Mouse (Mus musculus) adrenal gland, postnatal 36 days (tissue): Measurements from ENCODE around the gene Osmr. TPM values are rescaled to one million over a fixed set of nuclear protein-coding genes. Genes with fewer than 3 reads are reported as not detected.

Source experiments
- DNase-seq, 2 experiments: peaks; one replicate each; pipeline ENCODE4 v3.0.0; 2021; ENCODE audit warnings: mixed read lengths in 1 of 2
- long read RNA-seq, 2 experiments: library from polyadenylated mRNA; stranded (forward); transcript quantifications; one replicate each; pipeline ENCODE4 v2.0.0; 2021; ENCODE audit warnings: borderline sequencing depth in 2 of 2
- total RNA-seq, 2 experiments: library from RNA; stranded (reverse); gene quantifications; 2 replicates each; pipeline ENCODE4 v1.2.3; 2021

Gene Osmr
- total RNA-seq, result 10 to 100 TPM in 1 of 2 experiments, 1 to 10 TPM in 1; 5.5 to 14.0 TPM
- long read RNA-seq, experiment 1, result 0 reads
- long read RNA-seq, experiment 2, result 0 reads

DNA sequence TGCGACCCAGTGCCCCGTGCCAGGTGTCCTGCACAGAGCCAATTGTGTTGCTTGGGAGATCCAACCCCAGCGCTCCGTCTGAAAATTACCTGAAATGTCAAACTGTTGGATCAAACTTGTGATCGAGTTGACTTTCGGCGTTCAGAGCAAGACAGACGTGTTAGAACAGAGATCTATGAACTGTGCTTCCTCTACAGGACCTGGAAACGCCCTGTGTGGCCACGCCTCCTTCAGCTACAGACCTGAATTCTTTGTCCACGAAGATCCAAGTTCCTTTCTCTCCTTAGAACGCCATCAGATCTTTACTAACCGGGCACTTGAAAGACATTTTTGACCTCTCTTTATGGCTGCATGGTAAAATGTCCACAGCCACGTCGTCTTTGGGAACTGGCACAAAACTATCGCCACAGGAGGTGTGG lies at the start of gene Osmr:
Gene Osmr, minus strand, starts transcription at position 369 of the 419 bp plus-strand sequence.
- DNase-seq, result peak in 1 of 2 experiments; percentile 15

DNA sequence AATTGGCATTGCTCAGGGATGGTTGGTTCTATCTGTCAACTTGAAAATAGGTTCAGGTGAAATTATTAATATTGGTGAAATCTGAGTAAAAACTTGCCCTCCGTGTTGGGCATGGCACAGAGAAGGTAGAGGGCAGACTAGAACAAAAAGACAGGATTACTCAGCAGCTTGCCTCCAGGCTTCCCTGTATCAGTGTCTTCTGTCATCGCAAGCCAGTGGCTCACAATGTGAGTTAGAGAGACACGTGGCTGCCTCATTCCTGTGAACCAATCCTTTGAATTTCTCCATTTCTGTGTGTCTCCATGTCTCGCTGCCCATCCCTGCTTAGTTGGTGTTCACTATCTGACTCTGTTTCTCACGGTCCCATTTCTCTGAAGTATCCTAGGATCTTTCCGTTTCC lies 44.6 kb upstream of the Osmr start:
- DNase-seq, result no peak

DNA sequence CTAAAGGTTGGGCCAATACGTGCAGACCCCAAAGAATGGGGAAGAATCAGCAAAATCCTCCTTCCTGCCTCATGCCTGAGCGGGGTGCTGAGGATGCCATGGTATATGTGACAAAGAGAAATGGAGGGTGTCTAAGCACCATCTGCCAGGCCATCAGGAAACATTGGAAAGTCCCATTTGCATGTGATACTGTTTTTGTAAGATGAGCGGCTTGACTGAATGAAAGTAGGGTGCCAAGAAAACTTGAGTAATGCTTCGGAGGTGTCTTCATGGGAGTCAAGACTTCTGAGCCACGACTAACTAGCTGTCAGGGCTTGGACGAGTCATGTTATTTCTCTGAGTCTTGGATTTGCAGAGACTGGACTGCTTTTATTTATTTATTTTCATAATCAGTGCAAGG lies 39.4 kb upstream of the Osmr start:
- DNase-seq, result no peak

DNA sequence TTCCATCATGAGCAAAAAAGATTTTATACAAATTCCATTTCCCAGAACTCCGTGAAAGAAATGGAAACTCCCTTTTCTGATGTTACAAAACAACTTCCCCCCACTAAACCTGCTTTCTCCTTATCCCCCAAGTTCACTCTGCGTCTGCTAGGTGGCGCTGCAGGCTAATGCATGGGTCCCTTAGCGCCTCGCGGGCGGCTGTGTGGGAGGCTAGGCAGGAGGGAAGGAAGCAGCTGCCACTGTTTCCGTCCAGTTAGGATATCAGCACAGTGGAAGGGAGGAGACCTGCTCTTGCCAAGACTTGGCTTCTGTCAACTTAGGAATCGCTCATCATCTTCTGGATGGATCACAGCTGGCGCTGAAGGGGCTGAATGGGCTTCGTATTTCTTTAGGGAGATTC lies 34.9 kb upstream of the Osmr start:
- peak; percentile 91 to 92 for DNase-seq

DNA sequence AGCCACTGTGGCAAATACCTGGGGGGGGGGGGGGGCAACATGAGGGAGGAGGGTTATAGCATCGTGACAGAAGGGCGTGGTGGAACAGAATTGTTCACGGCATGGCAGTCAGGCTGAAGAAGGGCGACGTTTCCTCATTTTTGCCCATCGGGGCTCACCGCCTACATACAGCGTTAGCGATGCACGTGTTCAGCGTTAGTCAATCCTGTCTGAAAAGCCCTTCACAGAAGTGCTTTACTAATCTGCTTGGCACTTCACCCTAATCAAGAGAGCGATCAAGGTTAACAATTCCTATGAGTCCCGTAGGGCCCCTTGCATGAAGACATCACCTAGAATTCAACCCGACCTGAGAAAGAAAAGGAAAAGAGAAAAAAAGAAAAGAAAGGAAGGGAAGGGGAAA lies 34.3 kb upstream of the Osmr start:
- DNase-seq, result no peak

DNA sequence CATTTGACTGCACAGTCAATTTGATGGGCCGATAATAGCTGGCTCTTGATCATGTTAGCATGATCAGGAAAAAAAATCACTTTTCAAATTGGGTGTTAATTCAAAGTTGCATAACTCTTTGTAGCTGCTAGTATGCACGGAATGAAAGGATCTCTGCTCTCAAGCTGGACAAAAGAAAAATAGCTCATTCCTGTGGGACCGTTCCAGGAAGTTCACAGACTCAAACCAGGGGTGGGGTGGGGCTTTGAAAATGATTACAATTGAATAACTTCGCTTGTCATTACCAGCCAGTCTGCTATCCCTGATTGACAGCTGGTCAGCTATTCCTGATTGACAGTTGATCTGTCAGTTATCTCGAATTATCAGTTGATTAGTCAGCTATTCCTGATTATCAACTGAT lies 33.8 kb upstream of the Osmr start:
- DNase-seq, result no peak

DNA sequence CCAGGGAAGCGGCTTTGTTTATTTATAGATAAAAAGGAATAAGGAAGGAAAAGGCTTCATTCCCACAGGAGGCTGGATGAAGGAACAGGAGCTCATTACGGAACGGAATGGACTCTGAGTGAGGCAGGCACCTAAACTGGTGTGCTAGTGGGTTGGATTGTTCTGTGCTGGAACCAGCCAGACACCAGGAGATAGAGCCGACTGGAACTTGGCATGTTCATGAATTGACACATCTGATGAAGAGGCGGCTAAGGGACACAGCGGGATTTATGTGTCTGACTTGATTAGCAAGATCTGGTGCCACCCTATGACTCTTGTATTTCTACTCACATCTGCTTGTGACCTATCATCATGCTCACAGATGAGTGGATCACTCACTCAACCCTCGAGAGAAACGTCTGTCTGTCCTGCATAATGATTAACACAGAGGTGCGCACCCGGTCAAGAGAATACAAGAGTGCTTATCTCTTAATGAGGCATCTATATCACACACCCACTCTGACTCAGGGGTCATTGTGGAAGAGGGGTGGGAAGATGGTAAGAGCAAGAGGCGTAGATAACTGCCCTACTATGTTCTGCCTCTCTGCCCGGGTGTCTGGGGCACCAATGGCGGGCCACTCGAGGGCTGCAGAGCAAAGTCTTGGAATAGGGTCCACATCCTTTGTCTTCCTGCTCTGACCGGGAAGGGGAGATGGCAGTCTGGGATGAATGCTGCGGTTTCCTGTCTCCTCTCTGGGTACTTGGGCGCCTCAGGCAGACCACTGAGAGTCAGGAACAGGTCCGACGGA lies 31.7 kb upstream of the Osmr start:
- DNase-seq, result no peak

DNA sequence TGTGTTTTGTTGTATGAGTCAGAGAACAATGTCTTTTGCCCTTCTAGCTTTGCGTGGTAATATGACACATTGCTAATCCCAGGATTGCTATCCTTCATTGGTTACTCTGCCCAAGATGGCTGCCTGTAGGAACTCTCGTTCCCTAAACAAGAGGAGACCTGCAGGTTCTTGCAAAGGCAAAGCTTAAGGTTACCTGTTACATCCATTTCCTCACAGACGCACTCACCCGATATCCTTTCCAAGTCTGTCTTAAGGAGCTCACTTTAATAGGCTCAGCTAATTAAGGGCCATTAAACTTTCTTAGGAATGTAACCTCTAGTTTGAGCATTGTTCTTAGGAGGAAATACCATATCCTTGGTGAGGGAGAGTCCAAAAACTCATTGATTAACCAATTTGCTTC lies 31.0 kb upstream of the Osmr start:
- DNase-seq, result no peak

DNA sequence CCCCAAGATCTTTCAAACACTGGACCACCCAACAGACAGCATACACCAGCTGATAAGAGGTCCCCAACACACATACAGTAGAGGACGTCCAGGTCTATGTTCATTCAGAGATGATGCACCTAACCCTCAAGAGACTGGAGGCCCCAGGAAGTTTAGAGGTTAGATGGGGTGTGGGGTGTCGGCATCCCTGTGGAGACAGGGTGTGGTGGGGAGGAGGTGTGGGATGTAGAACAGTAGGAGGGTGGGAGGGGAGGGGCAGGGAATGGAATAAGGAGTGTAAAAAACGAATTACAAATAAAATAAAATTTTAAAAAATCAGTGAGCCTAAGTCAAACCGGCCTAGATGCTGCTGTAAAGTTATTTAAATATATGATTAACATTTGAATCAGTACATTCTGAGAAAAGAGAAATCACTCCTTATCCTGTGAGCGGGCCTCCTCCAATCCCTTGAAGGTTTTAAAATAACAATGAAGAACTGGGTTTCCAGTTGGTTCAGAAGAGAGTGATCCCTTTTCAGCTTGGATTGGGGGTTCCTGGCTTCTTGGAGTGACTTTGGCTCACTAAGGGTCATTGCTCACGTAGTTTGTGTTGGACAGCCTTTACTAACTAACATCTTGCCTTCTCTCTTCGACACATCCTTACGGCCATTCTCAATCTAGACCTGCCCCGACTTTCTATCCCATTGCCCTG lies 28.7 kb upstream of the Osmr start:
- no peak for DNase-seq

DNA sequence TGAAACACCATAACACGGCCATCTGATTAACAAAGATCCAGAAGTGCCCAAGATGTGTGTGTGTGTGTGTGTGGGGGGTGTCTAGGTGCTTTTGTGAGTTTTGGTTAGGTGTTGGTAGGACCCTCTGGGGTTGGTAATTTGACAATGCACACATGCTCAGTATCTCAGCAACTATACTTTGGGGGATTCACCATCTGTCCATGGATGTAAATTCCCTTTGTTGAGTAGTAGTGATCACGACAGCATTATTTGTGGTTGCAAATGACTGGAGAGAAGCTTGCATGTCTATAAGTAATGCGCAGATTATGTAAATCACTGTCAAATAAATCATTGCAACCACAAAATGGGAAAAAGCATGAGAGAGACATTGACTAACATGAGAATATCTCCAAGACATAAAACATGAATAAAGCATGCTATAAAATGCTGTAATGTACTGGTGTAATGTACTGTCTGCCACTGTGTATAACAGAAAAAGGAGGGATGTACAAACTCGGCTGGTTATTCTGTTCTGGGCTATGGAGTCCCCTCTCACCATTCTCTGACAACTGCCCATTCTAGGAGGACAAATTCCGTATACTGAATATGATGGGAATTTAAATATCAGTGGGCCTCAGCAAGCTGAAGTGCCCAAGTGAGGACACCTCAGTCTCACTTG lies 27.3 kb upstream of the Osmr start:
- DNase-seq, result no peak

DNA sequence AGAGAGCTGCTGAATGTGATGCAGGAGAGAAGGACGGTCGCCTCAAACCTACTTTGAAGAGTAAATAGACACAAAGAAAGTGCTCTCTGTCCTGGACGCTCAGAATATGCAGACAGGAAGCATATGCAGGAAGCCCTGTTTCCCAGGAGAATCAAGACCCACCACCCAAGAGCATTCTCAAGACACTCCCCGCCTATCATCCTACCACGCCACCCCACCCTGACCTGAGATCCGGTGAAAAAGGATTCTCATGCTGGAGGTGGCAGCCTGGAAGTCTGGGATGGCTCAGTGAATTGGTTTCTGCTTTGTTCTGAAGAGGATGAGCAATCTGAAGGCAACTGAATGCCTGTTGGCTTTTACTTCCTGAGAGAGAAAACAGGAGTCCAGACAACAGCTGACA lies 26.5 kb upstream of the Osmr start:
- DNase-seq, result no peak

DNA sequence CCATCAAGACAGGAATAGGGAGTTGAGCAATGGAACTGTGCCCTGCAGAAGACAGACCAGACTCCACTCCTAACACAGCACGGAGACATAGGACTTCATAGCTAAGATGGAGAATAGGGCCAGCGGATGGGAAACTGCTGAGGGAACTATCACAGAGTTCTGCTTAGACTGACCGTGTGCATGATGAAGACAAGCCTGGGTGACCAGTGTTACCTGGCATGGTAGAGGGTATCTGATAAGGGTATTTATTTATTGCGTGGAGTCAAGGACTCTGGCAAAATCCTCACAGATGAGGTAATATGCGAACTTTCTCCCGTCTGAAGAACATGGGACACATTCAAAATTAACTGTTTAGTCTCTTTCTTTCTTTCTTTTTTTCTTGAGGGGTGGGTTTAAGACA lies 9.5 kb upstream of the Osmr start:
- DNase-seq, result no peak

DNA sequence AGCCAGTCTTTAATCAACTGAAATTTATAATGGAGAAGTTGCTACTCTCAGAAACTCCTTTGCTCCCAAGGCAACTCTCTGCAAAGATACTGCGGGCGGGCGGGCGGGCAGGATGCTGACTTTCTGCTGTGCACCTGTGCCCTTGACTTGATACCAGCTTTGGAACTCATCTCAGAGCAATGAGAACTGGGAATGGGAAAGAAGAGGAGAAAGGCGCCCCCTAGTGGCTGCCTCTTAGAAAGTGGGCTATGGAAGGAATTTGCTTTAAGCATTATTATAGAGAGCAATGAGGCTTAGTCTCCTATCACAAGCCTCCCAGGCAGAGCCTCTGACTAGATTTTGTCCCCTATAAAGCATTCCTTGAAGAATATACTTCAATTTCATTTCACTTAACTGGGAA lies 9.0 kb upstream of the Osmr start:
- DNase-seq, result peak; percentile 71 to 82

DNA sequence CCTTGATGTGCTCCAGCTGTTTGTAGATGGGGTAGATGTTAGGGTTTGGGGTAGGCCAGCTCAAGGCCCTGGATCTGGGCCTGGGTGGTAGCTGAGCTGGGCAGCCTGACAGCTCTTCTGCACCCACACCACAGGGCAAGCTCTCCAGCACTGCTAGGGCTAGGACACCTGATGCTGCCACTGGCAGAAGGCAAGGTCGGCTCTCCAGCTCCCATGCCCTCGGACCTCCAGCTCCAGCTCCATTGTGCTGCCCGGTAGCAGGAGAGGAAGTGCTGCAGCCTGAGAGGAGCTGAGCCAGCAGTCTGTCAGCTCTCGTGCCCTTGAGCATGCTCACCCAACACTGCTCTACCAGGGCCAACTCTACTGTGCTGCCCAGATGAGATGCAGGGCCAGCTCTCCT lies 8.3 kb upstream of the Osmr start:
- peak; percentile 67 to 75 for DNase-seq

DNA sequence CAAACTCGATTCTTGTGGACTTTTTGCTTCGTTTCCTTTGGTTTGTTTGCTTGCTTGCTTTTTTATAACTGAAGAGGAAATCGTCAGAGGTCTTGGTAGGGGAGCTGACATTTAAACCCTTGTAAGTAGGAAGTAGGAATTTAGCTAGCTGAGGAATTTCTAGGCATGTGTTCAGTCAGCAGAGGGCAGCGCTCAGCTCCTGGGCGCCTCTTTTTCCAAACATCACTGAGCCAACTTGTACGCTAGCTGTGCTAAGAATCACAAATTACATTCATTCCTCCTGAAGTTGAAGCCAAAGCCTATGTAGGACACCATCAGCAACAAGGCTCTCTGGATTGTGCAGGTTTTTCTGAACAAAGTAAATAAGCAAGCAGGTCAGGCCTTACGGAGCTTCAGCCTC lies 7.4 kb upstream of the Osmr start:
- DNase-seq, result peak; percentile 33 to 67

DNA sequence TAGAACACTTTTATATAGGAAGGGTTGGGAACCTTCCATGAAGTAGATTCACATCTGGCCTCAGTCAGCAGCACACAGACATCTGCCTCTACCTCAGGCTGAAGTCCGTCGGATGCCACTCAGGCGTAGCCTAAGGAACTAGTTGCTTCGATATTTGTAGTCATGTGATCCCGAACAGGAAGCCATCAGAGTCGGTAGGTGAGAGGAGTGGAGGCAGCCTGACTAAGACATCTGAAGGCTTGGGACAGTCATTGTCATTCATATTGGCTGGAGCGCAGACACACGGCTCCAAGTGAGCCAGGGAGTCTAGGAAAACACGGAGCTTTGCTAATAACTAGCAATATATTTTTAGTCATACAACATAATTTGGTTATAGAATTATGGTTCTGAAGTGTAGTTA lies 6.4 kb upstream of the Osmr start:
- DNase-seq, result no peak

DNA sequence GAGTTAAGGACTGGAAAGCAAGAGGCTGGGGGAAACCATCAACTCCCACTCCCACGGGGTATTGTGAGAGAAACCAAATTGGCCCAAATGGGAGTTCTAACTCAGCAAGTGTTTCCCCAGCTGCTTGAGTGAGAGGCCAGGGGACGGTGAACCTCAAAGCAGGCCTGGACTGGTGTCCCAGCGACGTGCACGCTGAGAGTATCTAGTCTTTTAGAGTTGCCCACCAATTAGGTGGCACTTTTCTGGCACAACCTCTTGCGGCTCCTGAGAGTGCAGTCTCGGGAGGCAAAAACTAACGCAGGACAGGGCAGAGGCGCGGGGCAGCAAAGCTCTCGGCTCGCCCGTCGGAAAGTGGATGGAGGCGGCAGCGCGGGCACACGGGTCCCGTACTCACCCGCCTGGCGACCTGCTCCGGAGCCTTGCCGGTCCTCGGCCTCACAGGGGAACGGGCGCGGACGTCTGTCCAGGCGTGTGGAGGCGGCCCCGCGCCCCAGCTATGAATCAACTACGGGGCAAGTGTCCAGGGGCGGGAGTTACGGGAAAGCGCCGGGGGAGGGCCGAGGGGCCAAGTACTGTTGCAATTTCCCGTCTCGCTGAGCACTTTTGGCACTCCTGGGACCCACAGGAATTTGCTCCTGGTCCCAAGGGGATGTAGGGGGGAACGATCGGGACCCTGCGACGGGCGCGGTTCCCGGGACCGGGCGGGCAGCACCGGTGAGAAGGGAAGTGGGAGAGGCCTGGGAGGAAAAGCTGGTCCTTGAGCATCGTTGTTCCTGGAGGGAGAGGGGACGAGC lies 765 bp downstream of the Osmr start:
- DNase-seq, result peak; percentile 81 to 87

DNA sequence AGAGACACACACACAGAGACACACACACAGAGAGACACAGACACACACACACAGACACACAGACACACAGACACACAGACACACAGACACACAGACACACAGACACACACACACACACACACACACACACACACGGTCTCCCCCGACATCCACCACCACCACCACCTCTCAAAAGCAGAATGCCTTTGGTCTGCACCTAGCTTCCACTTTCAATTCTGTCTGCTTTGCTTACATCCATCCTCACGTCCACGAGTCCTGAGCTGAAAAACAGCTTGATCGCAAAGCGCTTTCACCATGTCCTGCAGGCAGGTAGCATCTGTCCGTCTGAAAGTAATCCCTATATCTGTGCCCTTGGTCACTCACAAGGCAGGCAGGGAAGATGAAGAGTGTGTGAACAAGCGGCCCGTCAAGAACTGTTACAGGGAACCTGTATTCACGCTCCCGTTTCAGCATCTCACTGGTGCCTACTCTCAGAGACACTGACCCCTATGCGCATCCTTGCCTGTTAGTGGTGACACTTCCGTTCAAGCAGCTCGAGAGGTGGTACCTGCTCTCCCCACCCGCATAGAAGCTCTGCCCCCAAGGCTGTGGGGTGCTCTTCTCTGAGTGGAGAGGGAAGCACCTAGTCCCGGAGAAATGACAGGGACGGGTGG lies 1.5 kb downstream of the Osmr start:
- no peak for DNase-seq

DNA sequence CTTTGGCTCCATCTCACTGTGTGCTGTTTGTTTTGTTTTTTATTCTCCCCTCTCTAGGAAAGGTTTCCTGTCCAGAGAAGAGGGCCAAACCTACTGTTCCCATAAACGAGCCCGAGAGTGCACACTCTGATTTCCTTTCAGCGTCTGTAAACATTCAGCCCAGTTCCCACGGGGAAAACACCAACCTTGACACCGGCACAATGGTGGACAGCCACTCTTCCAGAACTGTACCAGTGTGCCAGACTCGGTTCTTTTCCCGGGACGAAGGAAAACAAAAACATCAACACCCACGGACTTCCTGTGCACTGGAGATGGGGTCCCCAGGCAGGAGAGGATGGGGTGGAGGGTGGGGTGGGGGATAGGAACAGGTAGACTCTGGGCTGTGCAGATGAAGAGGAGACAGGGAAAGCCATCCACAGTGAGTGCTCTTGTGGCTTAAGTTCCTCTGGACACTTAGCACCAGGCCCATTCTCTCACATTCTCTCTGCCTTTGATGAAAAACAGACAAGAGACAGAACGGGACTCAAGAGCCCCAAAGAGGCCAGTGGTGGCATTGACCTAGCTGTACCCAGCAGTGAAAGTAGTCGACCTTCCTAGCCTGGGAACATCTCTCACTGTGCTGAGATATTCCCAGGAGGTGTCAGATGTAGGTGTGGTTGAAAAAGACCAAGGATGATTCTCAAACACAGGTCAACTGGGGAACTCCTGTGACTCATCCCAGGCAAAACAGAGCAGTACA lies 3.0 kb downstream of the Osmr start:
- DNase-seq, result no peak

DNA sequence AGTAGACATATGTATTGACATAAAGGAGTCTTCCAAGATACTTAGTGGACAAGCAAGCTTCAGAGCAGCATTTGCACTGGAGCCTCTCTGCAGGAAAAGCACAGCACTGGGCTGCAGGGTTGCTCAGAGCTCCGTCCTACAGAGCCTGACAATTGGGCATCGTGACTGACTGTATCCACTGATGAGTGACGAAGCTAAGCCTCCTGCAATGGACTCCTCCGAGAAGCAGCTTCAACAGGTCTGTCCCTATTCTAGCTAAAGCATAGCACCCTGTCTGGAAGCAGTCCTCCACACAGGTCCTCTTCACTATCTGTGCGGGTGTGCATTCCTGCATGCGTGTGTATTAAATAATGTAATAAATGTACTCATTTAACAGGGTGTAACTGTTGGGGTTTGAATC lies 7.9 kb downstream of the Osmr start:
- DNase-seq, result no peak

DNA sequence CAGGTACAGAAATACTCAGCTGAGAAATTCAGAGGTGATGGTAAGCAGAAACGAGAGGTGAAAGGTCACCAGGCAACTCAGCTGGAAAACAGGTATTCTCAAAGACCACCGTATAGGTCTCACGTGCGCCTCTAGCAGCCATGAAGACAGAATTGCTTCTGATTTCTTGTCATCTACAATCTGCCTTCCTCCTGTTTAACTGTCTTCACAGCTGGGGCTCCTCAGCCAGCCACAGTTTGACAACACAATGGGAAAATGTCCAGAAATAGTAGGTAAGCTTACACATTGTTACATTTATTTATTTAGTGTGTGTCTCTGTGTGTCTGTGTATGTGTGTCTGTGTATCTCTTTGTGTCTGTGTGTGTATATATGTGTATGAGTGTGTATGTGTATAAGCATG lies 12.6 kb downstream of the Osmr start:
- no peak for DNase-seq
